In the genomic region with DNA sequence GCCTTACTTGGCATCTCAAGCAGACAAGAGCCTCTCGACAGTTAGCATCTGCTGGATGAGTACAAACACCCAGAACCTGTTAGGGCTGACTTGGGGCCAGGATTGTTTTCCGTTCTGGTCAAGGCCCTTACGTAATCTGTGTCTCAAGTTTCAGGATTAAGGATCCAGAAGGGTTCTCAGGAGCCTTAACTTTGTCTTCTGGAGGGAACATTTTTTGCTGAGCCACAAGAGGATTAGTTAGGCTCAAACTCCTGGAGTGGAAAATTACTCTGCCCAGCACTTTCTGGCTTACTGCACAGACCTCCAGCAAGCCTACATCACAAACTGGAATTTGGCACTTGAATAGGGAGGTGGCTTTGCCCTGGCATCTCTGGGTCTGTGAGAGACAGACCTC, we compare ENCODE assay signal across 19 mouse cellular contexts. TPM values are rescaled to one million over a fixed set of nuclear protein-coding genes. Genes with fewer than 3 reads are reported as not detected.
A peak's percentile ranks its signal among the peaks of the same experiment; 100 is the strongest.
DNase-seq lines count a peak whose midpoint lies in the region; ATAC-seq and TF ChIP-seq lines count a peak whose summit lies in the region.
"Had no signal": no experiment of that assay in that cellular context is flagged by ENCODE, and none has a peak within 500 bp of the region (broad histone marks: within the 10 kb centered on the region; RNA-seq: fewer than 3 reads in every experiment).

No protein-coding gene starts in this region.

- no peak overlapping the region for H3K9ac ChIP-seq in midbrain, postnatal 0 days (replicated peaks; ENCODE audit: low read length, poor library complexity, severe bottlenecking)
- H3K9ac ChIP-seq: embryonic facial prominence, embryonic 12.5 days; forebrain, embryonic 12.5 days; heart, embryonic 13.5 days; intestine, embryonic 15.5 days; limb, embryonic 13.5 days; neural tube, embryonic 13.5 days had no signal

- H3K27me3 ChIP-seq in testis, adult 2 months (ENCODE audit: control insufficient read depth, insufficient read depth, low read length) = no peaks in the 10 kb centered on the region
- H3K27me3 ChIP-seq in midbrain, postnatal 0 days (ENCODE audit: insufficient read depth, low read length) = no peaks in the 10 kb centered on the region
- H3K27me3 ChIP-seq: embryonic facial prominence, embryonic 12.5 days; forebrain, embryonic 12.5 days; heart, embryonic 13.5 days; intestine, embryonic 15.5 days; limb, embryonic 13.5 days; neural tube, embryonic 13.5 days had no signal

- TF ChIP-seq POLR2A in testis, adult 2 months (IDR thresholded peaks at IDR 0.05; ENCODE audit: control insufficient read depth, low read depth, low read length) = no peak

- peaks cover 2% of the 10 kb centered on the region; the same call in 1 of the 2 replicates for H3K4me1 ChIP-seq in testis, adult 2 months (ENCODE audit: control insufficient read depth, insufficient read depth, low read length)
- H3K4me1 ChIP-seq in midbrain, postnatal 0 days (ENCODE audit: insufficient read depth, low read length) = no peaks in the 10 kb centered on the region
- H3K4me1 ChIP-seq: embryonic facial prominence, embryonic 12.5 days; forebrain, embryonic 12.5 days; hindbrain, embryonic 10.5 days; intestine, embryonic 15.5 days; limb, embryonic 13.5 days; neural tube, embryonic 13.5 days had no signal

- H3K36me3 ChIP-seq in testis, adult 2 months (ENCODE audit: control insufficient read depth, insufficient read depth, low read length) = no peaks in the 10 kb centered on the region; the same call in none of the 2 replicates
- peaks cover 73% of the 10 kb centered on the region for H3K36me3 ChIP-seq in midbrain, postnatal 0 days (ENCODE audit: insufficient read depth, low read length)

- no peak for TF ChIP-seq CTCF in gastrocnemius, adult 2 months (IDR thresholded peaks at IDR 0.05)
- no peak for TF ChIP-seq CTCF in testis, adult 2 months (IDR thresholded peaks at IDR 0.05; ENCODE audit: control insufficient read depth, insufficient read depth, insufficient replicate concordance, low read depth, low read length)
- TF ChIP-seq CTCF in midbrain, postnatal 0 days (IDR thresholded peaks at IDR 0.05) = no peak

- DNase-seq in gastrocnemius, adult 2 months = peak; percentile 56
- DNase-seq in gastrocnemius, adult 8-10 months (ENCODE audit: low spot score in 2 of 2) = no peak
- DNase-seq in testis, postnatal 14 days (ENCODE audit: low spot score) = no peak
- peak; percentile 53 to 82 for DNase-seq in kidney, postnatal 36 days
- no peak for DNase-seq in ovary, adult 18-20 months (ENCODE audit: low spot score)
- no peak for DNase-seq in left cerebral cortex, adult 11 months (ENCODE audit: low spot score)
- DNase-seq in midbrain, postnatal 0 days (ENCODE audit: low spot score) = no peak
- DNase-seq: B cell, adult 2 months; cerebellum, postnatal 14 days; gastrocnemius, postnatal 10 days had no signal

- no peak for ATAC-seq in midbrain, postnatal 0 days (ENCODE audit: low FRiP score)
- ATAC-seq: intestine, embryonic 15.5 days had no signal

- no peaks in the 10 kb centered on the region for H3K9me3 ChIP-seq in midbrain, postnatal 0 days (ENCODE audit: low read length)
- H3K9me3 ChIP-seq: embryonic facial prominence, embryonic 12.5 days; forebrain, embryonic 12.5 days; heart, embryonic 13.5 days; hindbrain, embryonic 10.5 days; intestine, embryonic 15.5 days; limb, embryonic 13.5 days; neural tube, embryonic 13.5 days had no signal

- 51% methylated on average over 3 of the region's 3 CpGs for whole genome bisulfite sequencing in midbrain, postnatal 0 days

- H3K4me3 ChIP-seq in gastrocnemius, adult 2 months = no peak overlapping the region
- no peak overlapping the region for H3K4me3 ChIP-seq in testis, adult 2 months (ENCODE audit: control insufficient read depth, low read depth, low read length)
- H3K4me3 ChIP-seq in midbrain, postnatal 0 days (ENCODE audit: low read depth, low read length) = no peak overlapping the region
- H3K4me3 ChIP-seq: embryonic facial prominence, embryonic 12.5 days; forebrain, embryonic 12.5 days; heart, embryonic 13.5 days; hindbrain, embryonic 10.5 days; intestine, embryonic 15.5 days; limb, embryonic 13.5 days; neural tube, embryonic 13.5 days had no signal

- peak overlapping the region; percentile 53 for H3K27ac ChIP-seq in gastrocnemius, adult 2 months
- peak overlapping the region; percentile 77 for H3K27ac ChIP-seq in testis, adult 2 months (ENCODE audit: control insufficient read depth, insufficient read depth, low read depth, low read length)
- no peak overlapping the region for H3K27ac ChIP-seq in midbrain, postnatal 0 days (ENCODE audit: low read depth, low read length)
- H3K27ac ChIP-seq: embryonic facial prominence, embryonic 12.5 days; forebrain, embryonic 12.5 days; heart, embryonic 13.5 days; hindbrain, embryonic 10.5 days; intestine, embryonic 15.5 days; limb, embryonic 13.5 days; neural tube, embryonic 13.5 days had no signal

- intact Hi-C loops in gastrocnemius, adult 2 months (cut with DNase I) = no loop called here

- no peak overlapping the region for H3K4me2 ChIP-seq in midbrain, postnatal 0 days (ENCODE audit: low read depth, low read length, poor library complexity, severe bottlenecking)
- H3K4me2 ChIP-seq: embryonic facial prominence, embryonic 12.5 days; forebrain, embryonic 12.5 days; heart, embryonic 13.5 days; intestine, embryonic 15.5 days; limb, embryonic 13.5 days; neural tube, embryonic 13.5 days had no signal

RNA-seq across cellular contexts. Expression of a gene that starts 11.6 kb away (rescaled TPM):
- total RNA-seq in gastrocnemius, adult 2 months (2021) = 100 to 1,000 TPM; 209 to 290 TPM
- 100 to 1,000 TPM; 175 to 200 (median 179) TPM for total RNA-seq in gastrocnemius, adult 8-10 months (2022)
- 123 and 139 TPM in 2 replicates for polyA plus RNA-seq in testis, adult 2 months (2012; rRNA removed)
- 51.5 and 76.1 TPM in 2 replicates for total RNA-seq in midbrain, postnatal 0 days (2014; rRNA removed)
- polyA plus RNA-seq in midbrain, postnatal 0 days (2015; fragmentation: Nextera tagmentation; extraction: Ambion mirVana) = 84.4 and 86.8 TPM in 2 replicates

RNA-seq across cellular contexts. Expression of a gene that starts 14.4 kb away (rescaled TPM):
- under 1 TPM; 0.17 to 0.23 TPM for total RNA-seq in gastrocnemius, adult 2 months (2021)
- total RNA-seq in gastrocnemius, adult 8-10 months (2022) = under 1 TPM in 3 of 4 experiments, not detected in 1; 0.10 to 0.43 (median 0.19) TPM
- 2.6 and 2.7 TPM in 2 replicates for polyA plus RNA-seq in testis, adult 2 months (2012; rRNA removed)
- total RNA-seq in midbrain, postnatal 0 days (2014; rRNA removed) = 0.49 and 0.85 TPM in 2 replicates
- 0.07 and 0.16 TPM in 2 replicates for polyA plus RNA-seq in midbrain, postnatal 0 days (2015; fragmentation: Nextera tagmentation; extraction: Ambion mirVana)
- polyA plus RNA-seq: embryonic facial prominence, embryonic 12.5 days; forebrain, embryonic 12.5 days; heart, embryonic 13.5 days; hindbrain, embryonic 10.5 days; lung, embryonic 16.5 days; neural tube, embryonic 13.5 days had no signal

RNA-seq across cellular contexts. Expression of a gene that starts 33.9 kb away (rescaled TPM):
- total RNA-seq in gastrocnemius, adult 2 months (2021) = 100 to 1,000 TPM; 127 to 210 TPM
- total RNA-seq in gastrocnemius, adult 8-10 months (2022) = 100 to 1,000 TPM; 129 to 168 (median 143) TPM
- 12.1 and 13.5 TPM in 2 replicates for polyA plus RNA-seq in testis, adult 2 months (2012; rRNA removed)
- 60.1 and 78.3 TPM in 2 replicates for total RNA-seq in midbrain, postnatal 0 days (2014; rRNA removed)
- 41.6 and 47.4 TPM in 2 replicates for polyA plus RNA-seq in midbrain, postnatal 0 days (2015; fragmentation: Nextera tagmentation; extraction: Ambion mirVana)

RNA-seq across cellular contexts. Expression of a gene that starts 37.3 kb away (rescaled TPM):
- total RNA-seq in gastrocnemius, adult 2 months (2021) = 1 to 10 TPM; 2.1 to 5.2 TPM
- total RNA-seq in gastrocnemius, adult 8-10 months (2022) = 1 to 10 TPM; 2.3 to 4.5 (median 3.3) TPM
- polyA plus RNA-seq in testis, adult 2 months (2012; rRNA removed) = 31.3 and 40.6 TPM in 2 replicates
- total RNA-seq in midbrain, postnatal 0 days (2014; rRNA removed) = 16.2 and 27.7 TPM in 2 replicates
- 18.5 and 21.3 TPM in 2 replicates for polyA plus RNA-seq in midbrain, postnatal 0 days (2015; fragmentation: Nextera tagmentation; extraction: Ambion mirVana)

RNA-seq across cellular contexts. Expression of a gene that starts 44.0 kb away (rescaled TPM):
- total RNA-seq in gastrocnemius, adult 2 months (2021) = 1 to 10 TPM; 1.4 to 2.1 TPM
- 1 to 10 TPM in 3 of 4 experiments, under 1 TPM in 1; 0.99 to 1.7 (median 1.3) TPM for total RNA-seq in gastrocnemius, adult 8-10 months (2022)
- 72.2 and 74.2 TPM in 2 replicates for polyA plus RNA-seq in testis, adult 2 months (2012; rRNA removed)
- total RNA-seq in midbrain, postnatal 0 days (2014; rRNA removed) = 6.5 and 8.7 TPM in 2 replicates
- polyA plus RNA-seq in midbrain, postnatal 0 days (2015; fragmentation: Nextera tagmentation; extraction: Ambion mirVana) = 9.8 and 11.7 TPM in 2 replicates

Comparison
In these comparisons a context has a peak if more than half of its experiments do, and no peak if none do; other contexts are left out.
1. DNase-seq: peak in gastrocnemius, adult 2 months (single experiment) and kidney, postnatal 36 days (2 of 2); none in gastrocnemius, adult 8-10 months (0 of 2), testis, postnatal 14 days (single experiment), ovary, adult 18-20 months (single experiment), left cerebral cortex, adult 11 months (single experiment) and midbrain, postnatal 0 days (single experiment).